Mouse (Mus musculus): ENCODE results near the gene Rhoc. TPM values are rescaled to one million over a fixed set of nuclear protein-coding genes. Genes with fewer than 3 reads are reported as not detected.
A peak's percentile ranks its signal among the peaks of the same experiment; 100 is the strongest.

The Rhoc gene
- polyA plus RNA-seq, 1 experiment from 2014 or later = 119 TPM

- peaks cover 5% of the 10 kb centered on the region; the same call in 1 of the 2 replicates for H3K4me1 ChIP-seq (replicated peaks; ENCODE audit: insufficient read depth, low read length)
- H3K9ac ChIP-seq (ENCODE audit: low read depth, low read length) = no peak overlapping the region
- 0 out of 2 replicates have a peak, but pooled peaks cover 6% of the 10 kb centered on the region for H3K27me3 ChIP-seq (ENCODE audit: insufficient read depth, low read length)
- TF ChIP-seq CTCF (IDR thresholded peaks at IDR 0.05; ENCODE audit: low read depth) = no peak
- no peaks in the 10 kb centered on the region for H3K9me3 ChIP-seq (replicated peaks; ENCODE audit: low read length)
- H3K4me3 ChIP-seq (replicated peaks; ENCODE audit: low read depth, low read length) = no peak overlapping the region
- WGBS = 48% methylated on average over 14 of the region's 14 CpGs
- no peak overlapping the region for H3K4me2 ChIP-seq (ENCODE audit: low read length)
- DNase-seq (ENCODE audit: low spot score) (no peak), ATAC-seq (replicated peaks; ENCODE audit: low FRiP score, low read depth) (no peak)
- H3K36me3 ChIP-seq (ENCODE audit: insufficient read depth, low read length) = no peaks in the 10 kb centered on the region
- H3K27ac ChIP-seq = no peak overlapping the region
These were observed 4.1 kb upstream of the Rhoc start for GRCm38 (mm10) chr3:104783971-104784500.

- ATAC-seq (replicated peaks; ENCODE audit: low FRiP score, low read depth) = no peak
- WGBS = 95% methylated on average over 6 of the region's 6 CpGs
- no peak overlapping the region for H3K9ac ChIP-seq (ENCODE audit: low read depth, low read length)
These were observed 2.9 kb upstream of the Rhoc start for GRCm38 (mm10) chr3:104785284-104785683.

GRCm38 (mm10) chr3:104788561-104789311 is 561 bp downstream of the Rhoc start:
- peak overlapping the region; percentile 85 for H3K27ac ChIP-seq
- H3K4me1 ChIP-seq (replicated peaks; ENCODE audit: insufficient read depth, low read length) = peaks cover 30% of the 10 kb centered on the region
- no peaks in the 10 kb centered on the region for H3K9me3 ChIP-seq (replicated peaks; ENCODE audit: low read length)
- peak overlapping the region; percentile 67 for H3K4me3 ChIP-seq (replicated peaks; ENCODE audit: low read depth, low read length)
- ATAC-seq (replicated peaks; ENCODE audit: low FRiP score, low read depth) (peak; percentile 90), DNase-seq (ENCODE audit: low spot score) (peak; percentile 93)
- H3K9ac ChIP-seq (ENCODE audit: low read depth, low read length) = peak overlapping the region; percentile 80
- peak; percentile 82 for TF ChIP-seq CTCF (IDR thresholded peaks at IDR 0.05; ENCODE audit: low read depth)
- under 1% methylated on average over 47 of the region's 52 CpGs for WGBS
- H3K36me3 ChIP-seq (ENCODE audit: insufficient read depth, low read length) = peaks cover 8% of the 10 kb centered on the region; the same call in 1 of the 2 replicates
- H3K27me3 ChIP-seq (ENCODE audit: insufficient read depth, low read length) = no peaks in the 10 kb centered on the region
- H3K4me2 ChIP-seq (ENCODE audit: low read length) = peak overlapping the region; percentile 71

More at GRCm38 (mm10) chr3:104785284-104785683, 2.9 kb upstream of the Rhoc start:
- no peak for DNase-seq (ENCODE audit: low spot score)
- no peaks in the 10 kb centered on the region for H3K9me3 ChIP-seq (replicated peaks; ENCODE audit: low read length)
- no peak overlapping the region for H3K27ac ChIP-seq
- H3K27me3 ChIP-seq (ENCODE audit: insufficient read depth, low read length) = no peaks in the 10 kb centered on the region
- H3K4me3 ChIP-seq (replicated peaks; ENCODE audit: low read depth, low read length) = no peak overlapping the region
- no peaks in the 10 kb centered on the region for H3K36me3 ChIP-seq (ENCODE audit: insufficient read depth, low read length)
- no peak for TF ChIP-seq CTCF (IDR thresholded peaks at IDR 0.05; ENCODE audit: low read depth)
- H3K4me1 ChIP-seq (replicated peaks; ENCODE audit: insufficient read depth, low read length) = peaks cover 15% of the 10 kb centered on the region
- H3K4me2 ChIP-seq (ENCODE audit: low read length) = no peak overlapping the region

GRCm38 (mm10) chr3:104789312-104789605 is 1.1 kb downstream of the Rhoc start:
- Histone ChIP-seq H3K4me3 (replicated peaks; ENCODE audit: low read depth, low read length) (peak overlapping the region; percentile 67), H3K27me3 (ENCODE audit: insufficient read depth, low read length) (no peaks in the 10 kb centered on the region), H3K36me3 (ENCODE audit: insufficient read depth, low read length) (peaks cover 8% of the 10 kb centered on the region; the same call in 1 of the 2 replicates), H3K9ac (ENCODE audit: low read depth, low read length) (peak overlapping the region; percentile 80), H3K4me1 (replicated peaks; ENCODE audit: insufficient read depth, low read length) (peaks cover 35% of the 10 kb centered on the region), H3K9me3 (replicated peaks; ENCODE audit: low read length) (no peaks in the 10 kb centered on the region), H3K27ac (peak overlapping the region; percentile 85), H3K4me2 (ENCODE audit: low read length) (peak overlapping the region; percentile 71)
- DNase-seq (ENCODE audit: low spot score) (no peak), ATAC-seq (replicated peaks; ENCODE audit: low FRiP score, low read depth) (peak; percentile 1)
- TF ChIP-seq CTCF (IDR thresholded peaks at IDR 0.05; ENCODE audit: low read depth) = no peak
- WGBS = 1% methylated on average over 10 of the region's 10 CpGs

GRCm38 (mm10) chr3:104789822-104790221 is 1.6 kb downstream of the Rhoc start:
- no peak for TF ChIP-seq CTCF (IDR thresholded peaks at IDR 0.05; ENCODE audit: low read depth)
- 9% methylated on average over 13 of the region's 13 CpGs for WGBS
- Histone ChIP-seq H3K36me3 (ENCODE audit: insufficient read depth, low read length) (peaks cover 8% of the 10 kb centered on the region; the same call in 1 of the 2 replicates), H3K9ac (ENCODE audit: low read depth, low read length) (peak overlapping the region; percentile 80), H3K9me3 (replicated peaks; ENCODE audit: low read length) (no peaks in the 10 kb centered on the region), H3K27ac (peak overlapping the region; percentile 85), H3K4me2 (ENCODE audit: low read length) (peak overlapping the region; percentile 71), H3K27me3 (ENCODE audit: insufficient read depth, low read length) (no peaks in the 10 kb centered on the region), H3K4me1 (replicated peaks; ENCODE audit: insufficient read depth, low read length) (peaks cover 36% of the 10 kb centered on the region), H3K4me3 (replicated peaks; ENCODE audit: low read depth, low read length) (peak overlapping the region; percentile 67)
- DNase-seq (ENCODE audit: low spot score) = peak; percentile 32
- ATAC-seq (replicated peaks; ENCODE audit: low FRiP score, low read depth) = no peak

GRCm38 (mm10) chr3:104790401-104790937 is 2.3 kb downstream of the Rhoc start:
- Histone ChIP-seq H3K27ac (peak overlapping the region; percentile 85), H3K9ac (ENCODE audit: low read depth, low read length) (peak overlapping the region; percentile 80; the same call in 1 of the 2 replicates), H3K9me3 (replicated peaks; ENCODE audit: low read length) (no peaks in the 10 kb centered on the region), H3K4me3 (replicated peaks; ENCODE audit: low read depth, low read length) (peak overlapping the region; percentile 67), H3K36me3 (ENCODE audit: insufficient read depth, low read length) (peaks cover 11% of the 10 kb centered on the region; the same call in 1 of the 2 replicates), H3K4me2 (ENCODE audit: low read length) (peak overlapping the region; percentile 71), H3K27me3 (ENCODE audit: insufficient read depth, low read length) (no peaks in the 10 kb centered on the region), H3K4me1 (replicated peaks; ENCODE audit: insufficient read depth, low read length) (peaks cover 43% of the 10 kb centered on the region)
- DNase-seq (ENCODE audit: low spot score) (peak; percentile 82), ATAC-seq (replicated peaks; ENCODE audit: low FRiP score, low read depth) (peak; percentile 15)
- 10% methylated on average over 6 of the region's 6 CpGs for WGBS
- no peak for TF ChIP-seq CTCF (IDR thresholded peaks at IDR 0.05; ENCODE audit: low read depth)
